Mouse (Mus musculus) right cerebral cortex, adult 2 months (tissue): Measurements from ENCODE around the gene Cd24a.

ENCODE experiments used
- DNase-seq, 2 experiments: peaks; one replicate each; pipeline ENCODE4 v3.0.0; 2021 to 2022; ENCODE audit warnings: low spot score in 2 of 2

The Cd24a gene

DNA sequence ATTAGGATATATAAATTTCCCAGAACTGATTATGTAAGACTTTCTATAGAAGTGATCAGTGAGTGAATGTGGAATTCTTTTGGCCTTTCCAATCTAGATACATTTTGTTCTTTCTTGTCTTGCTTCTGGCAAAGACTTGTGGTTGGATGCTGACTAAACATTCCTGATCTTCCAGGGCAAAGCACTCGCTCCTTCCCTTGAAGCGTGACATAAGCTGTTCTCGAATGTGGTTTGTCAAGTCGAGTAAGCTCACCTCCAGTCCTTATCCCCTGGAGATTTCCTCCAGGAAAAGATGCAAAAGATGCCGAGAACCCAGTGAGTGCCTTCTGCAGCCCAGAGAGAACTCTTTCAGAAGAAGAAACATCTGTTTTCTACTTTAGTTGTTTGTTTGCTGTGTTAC lies 51.1 kb downstream of the Cd24a start:
- DNase-seq = no peak

DNA sequence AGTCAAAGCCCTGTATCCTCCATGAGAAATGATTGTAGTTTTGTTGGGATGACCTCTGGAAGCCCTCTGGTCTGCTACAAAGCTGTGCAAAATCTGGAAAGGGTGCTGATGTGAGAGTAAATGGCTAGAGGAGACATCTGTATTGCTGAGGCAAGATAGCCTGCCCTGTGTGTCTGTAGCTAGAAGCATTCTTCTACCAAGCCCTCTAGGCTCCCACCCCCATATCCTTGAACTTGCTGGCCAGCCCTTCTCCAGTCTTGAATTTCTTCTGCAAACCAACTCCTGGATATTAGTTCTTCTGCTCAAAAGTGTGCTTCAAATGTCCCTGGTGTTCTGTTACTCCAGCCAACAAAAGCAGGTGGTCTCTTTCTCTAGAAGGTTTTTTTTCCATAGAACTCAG lies 51.8 kb downstream of the Cd24a start:
- DNase-seq = no peak

DNA sequence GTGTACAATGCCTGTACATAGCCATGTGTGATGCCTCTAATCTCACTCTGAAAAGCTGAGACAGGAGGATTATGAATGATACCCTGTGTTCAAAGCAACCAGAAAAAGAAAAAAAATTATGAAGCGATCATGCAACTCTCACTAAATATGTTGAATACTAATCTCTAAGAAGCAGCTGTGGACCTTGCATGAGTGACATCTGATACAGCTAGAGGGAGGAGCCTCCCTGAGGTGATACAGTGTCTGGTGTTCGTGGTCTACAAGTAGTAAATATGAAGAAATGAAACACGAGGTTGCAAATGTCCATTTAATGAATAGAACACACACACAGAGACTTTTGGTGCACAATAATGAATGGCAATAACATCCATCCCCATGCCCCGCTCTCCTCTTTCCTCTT lies 52.5 kb downstream of the Cd24a start:
- no peak for DNase-seq

DNA sequence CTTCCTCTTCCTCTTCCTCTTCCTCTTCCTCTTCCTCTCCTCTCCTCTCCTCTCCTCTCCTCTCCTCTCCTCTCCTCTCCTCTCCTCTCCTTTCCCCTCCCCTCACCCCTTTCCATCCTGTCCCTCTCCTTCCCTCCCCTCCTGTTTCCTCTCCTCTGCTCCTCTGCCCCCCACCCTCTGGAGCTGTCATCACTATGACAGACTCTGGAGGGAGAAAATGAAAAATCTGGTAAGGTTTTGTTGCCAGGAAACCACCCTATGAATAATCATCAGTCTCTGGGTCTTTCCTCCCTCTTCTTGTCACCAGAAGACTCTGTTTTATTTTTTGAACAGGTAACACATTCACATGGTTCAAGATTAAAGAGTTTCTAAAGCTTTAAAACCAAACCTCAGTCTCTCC lies 53.0 kb downstream of the Cd24a start:
- no peak for DNase-seq

DNA sequence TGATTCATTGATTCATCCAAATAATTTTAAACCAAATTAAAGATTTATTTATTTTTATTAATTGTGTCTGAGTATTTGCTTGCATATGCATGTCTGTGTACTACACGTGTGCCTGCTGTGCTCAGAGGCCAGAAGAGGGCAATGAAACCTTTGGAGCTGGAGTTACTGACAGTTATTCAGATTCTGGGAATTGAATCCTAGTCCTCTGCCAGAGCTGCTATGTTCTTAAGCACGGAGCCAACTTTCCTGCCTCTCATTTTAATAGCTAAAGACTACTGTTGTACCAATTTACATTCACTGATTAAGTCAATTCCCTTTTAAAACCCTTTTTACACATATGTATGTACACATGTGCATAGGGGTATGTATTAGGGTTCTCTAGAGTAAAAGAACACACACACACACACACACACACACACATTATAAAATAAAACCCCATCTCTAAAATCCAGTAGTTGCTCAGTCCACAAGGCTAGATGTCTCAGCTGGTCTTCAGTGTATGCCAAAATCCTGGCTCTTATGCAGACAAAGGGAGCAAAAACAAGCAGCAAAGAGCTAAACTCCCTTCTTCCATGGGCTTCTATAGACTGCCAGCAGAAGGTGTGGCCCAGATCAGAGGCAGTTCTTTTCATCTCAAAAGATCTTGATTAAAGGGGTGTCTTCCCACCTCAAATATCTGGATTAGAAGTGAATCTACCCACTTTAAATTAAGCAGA lies 53.7 kb downstream of the Cd24a start:
- no peak for DNase-seq

DNA sequence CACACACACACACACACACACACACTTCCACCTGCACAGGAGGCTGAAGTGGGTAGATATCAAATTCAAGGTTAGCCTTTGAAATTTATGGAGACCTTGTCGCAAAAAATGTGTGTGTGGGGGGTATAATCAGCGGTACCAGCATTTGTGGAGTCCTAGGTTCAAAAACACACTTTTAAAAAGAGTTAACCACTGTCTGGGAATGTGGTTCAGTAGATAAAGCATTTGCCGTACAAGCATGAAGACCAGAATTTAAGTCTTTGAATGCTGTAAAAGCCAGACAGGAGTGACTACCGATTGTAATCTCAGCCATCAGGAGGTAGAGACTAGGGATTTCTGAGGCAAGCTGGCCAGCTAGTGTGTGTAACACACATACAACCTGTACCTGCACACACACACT lies 55.0 kb downstream of the Cd24a start:
- no peak for DNase-seq
